Mouse (Mus musculus): ENCODE data around the gene Pdzk1. TPM values are rescaled to one million over a fixed set of nuclear protein-coding genes. Genes with fewer than 3 reads are reported as not detected.

The Pdzk1 gene
- polyA plus RNA-seq, 1 experiment: 2.4 TPM

DNA sequence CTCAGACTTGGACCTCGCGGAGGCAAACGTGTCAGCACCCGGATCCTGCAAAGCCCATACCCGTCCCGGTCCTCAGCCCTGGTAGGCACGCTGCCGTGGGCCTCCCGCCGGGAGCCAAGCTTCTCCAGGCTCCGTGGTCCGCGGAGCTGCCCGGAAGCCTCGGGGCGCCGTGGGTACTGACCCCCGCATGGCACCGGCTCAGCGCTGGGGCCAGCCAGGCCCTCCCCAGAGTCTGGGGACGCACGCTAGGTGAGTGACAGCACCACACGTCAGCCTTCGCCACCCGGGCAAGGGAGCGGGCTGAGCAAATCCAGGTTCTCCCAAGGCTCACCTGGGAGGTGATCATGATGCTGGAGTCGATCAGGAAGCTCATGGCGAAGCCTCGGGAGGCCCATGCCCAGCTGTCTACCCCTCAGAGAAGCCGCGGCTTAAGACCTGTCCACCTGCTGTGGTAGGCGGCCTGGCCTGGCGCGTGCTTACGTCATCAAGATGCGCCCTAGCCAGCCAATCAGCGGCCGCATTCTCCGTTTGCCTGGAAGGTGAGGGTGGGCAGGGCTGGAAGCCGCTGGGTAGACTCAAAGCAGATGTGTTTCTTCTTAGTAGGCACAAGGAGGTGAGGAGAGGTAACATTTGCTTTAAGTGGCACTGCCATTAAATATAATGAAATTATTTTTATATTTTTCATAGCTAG lies 75.9 kb downstream of the Pdzk1 start, which contains the start of gene Gpr89:
Gpr89 (minus strand) TSS at position 496 of the 691 bp plus-strand sequence.
- Histone ChIP-seq H3K9me3 (replicated peaks; ENCODE audit: control insufficient read depth, insufficient read depth, low read length, poor library complexity, severe bottlenecking) (no peaks in the 10 kb centered on the region), H3K36me3 (ENCODE audit: control insufficient read depth, insufficient read depth, low read length, poor library complexity, severe bottlenecking) (no peaks in the 10 kb centered on the region), H3K4me3 (ENCODE audit: low read depth, low read length) (peak within 1 kb of the TSS; percentile 100), H3K27ac (ENCODE audit: insufficient read depth, low read length) (no peak within 1 kb of the TSS), H3K27me3 (ENCODE audit: control insufficient read depth, insufficient read depth, low read length, poor library complexity, severe bottlenecking) (no peaks in the 10 kb centered on the region), H3K9ac (ENCODE audit: low read depth, poor library complexity, severe bottlenecking) (peak within 1 kb of the TSS; percentile 86), H3K4me1 (ENCODE audit: control insufficient read depth, insufficient read depth, low read length) (no peaks in the 10 kb centered on the region)
- TF ChIP-seq EP300 (IDR thresholded peaks at IDR 0.05; ENCODE audit: insufficient read depth, low read depth, low read length): no peak
- no peak for TF ChIP-seq CTCF (IDR thresholded peaks at IDR 0.05; ENCODE audit: low read depth, low read length)
- no peak for TF ChIP-seq POLR2A (IDR thresholded peaks at IDR 0.05; ENCODE audit: insufficient read depth, low read length)

DNA sequence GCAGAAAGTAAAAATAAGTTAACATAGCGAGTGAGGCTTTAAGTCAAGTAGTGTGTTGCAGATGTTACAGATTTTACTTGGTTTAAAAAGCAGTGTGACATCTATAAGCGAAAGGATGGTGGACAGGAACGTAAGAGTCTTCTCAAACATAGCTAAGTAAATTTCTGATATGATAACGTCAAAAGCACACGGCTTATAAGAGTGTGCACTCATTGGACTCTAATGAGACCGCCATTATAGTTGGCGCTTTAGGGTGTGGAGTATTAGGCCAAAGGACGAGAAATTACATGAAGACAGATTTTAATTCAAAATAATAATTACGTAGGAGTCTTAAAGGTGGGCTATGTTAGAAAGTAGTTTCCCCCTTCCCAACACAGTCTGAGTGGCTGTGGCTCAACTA lies 76.5 kb downstream of the Pdzk1 start:
- no peaks in the 10 kb centered on the region for H3K4me1 ChIP-seq (ENCODE audit: control insufficient read depth, insufficient read depth, low read length)
- H3K27me3 ChIP-seq (ENCODE audit: control insufficient read depth, insufficient read depth, low read length, poor library complexity, severe bottlenecking): no peaks in the 10 kb centered on the region
- H3K36me3 ChIP-seq (ENCODE audit: control insufficient read depth, insufficient read depth, low read length, poor library complexity, severe bottlenecking): no peaks in the 10 kb centered on the region
- H3K27ac ChIP-seq (ENCODE audit: insufficient read depth, low read length): no peak overlapping the region
- H3K4me3 ChIP-seq (ENCODE audit: low read depth, low read length): peak overlapping the region; percentile 100; the same call in 1 of the 2 replicates
- peak overlapping the region; percentile 86 for H3K9ac ChIP-seq (ENCODE audit: low read depth, poor library complexity, severe bottlenecking)
- no peaks in the 10 kb centered on the region for H3K9me3 ChIP-seq (replicated peaks; ENCODE audit: control insufficient read depth, insufficient read depth, low read length, poor library complexity, severe bottlenecking)
- TF ChIP-seq POLR2A (IDR thresholded peaks at IDR 0.05; ENCODE audit: insufficient read depth, low read length): no peak
- no peak for TF ChIP-seq EP300 (IDR thresholded peaks at IDR 0.05; ENCODE audit: insufficient read depth, low read depth, low read length)
- TF ChIP-seq CTCF (IDR thresholded peaks at IDR 0.05; ENCODE audit: low read depth, low read length): no peak

Other genes with a start within 250 kb of the Pdzk1 start
- gene Polr3gl, start 235.1 kb upstream of the Pdzk1 start, polyA plus RNA-seq (2011; ENCODE audit: insufficient read depth, insufficient read length, low read depth, missing spikeins): 16.2 and 22.8 TPM in 2 replicates
- 0.31 and 0.43 TPM in 2 replicates for gene Ankrd34a, start 232.6 kb upstream of the Pdzk1 start, polyA plus RNA-seq (2011; ENCODE audit: insufficient read depth, insufficient read length, low read depth, missing spikeins)
- 2.5 and 3.1 TPM in 2 replicates for gene Lix1l, start 228.1 kb upstream of the Pdzk1 start, polyA plus RNA-seq (2011; ENCODE audit: insufficient read depth, insufficient read length, low read depth, missing spikeins)
- gene Rbm8a, start 199.4 kb upstream of the Pdzk1 start, polyA plus RNA-seq (2011; ENCODE audit: insufficient read depth, insufficient read length, low read depth, missing spikeins): 325 and 344 TPM in 2 replicates
- gene Pex11b, start 193.9 kb upstream of the Pdzk1 start, polyA plus RNA-seq (2011; ENCODE audit: insufficient read depth, insufficient read length, low read depth, missing spikeins): 21.4 and 22.3 TPM in 2 replicates
- 0.35 TPM in 1 of 2 replicates, not detected in the other for gene Gm42957, start 193.8 kb upstream of the Pdzk1 start, polyA plus RNA-seq (2011; ENCODE audit: insufficient read depth, insufficient read length, low read depth, missing spikeins)
- 0.43 and 1.1 TPM in 2 replicates for gene Itga10, start 183.7 kb upstream of the Pdzk1 start, polyA plus RNA-seq (2011; ENCODE audit: insufficient read depth, insufficient read length, low read depth, missing spikeins)
- gene Ankrd35, start 159.2 kb upstream of the Pdzk1 start, polyA plus RNA-seq (2011; ENCODE audit: insufficient read depth, insufficient read length, low read depth, missing spikeins): 3.5 and 3.7 TPM in 2 replicates
- 31.8 and 42.1 TPM in 2 replicates for gene Pias3, start 132.9 kb upstream of the Pdzk1 start, polyA plus RNA-seq (2011; ENCODE audit: insufficient read depth, insufficient read length, low read depth, missing spikeins)
- gene Nudt17, start 120.7 kb upstream of the Pdzk1 start, polyA plus RNA-seq (2011; ENCODE audit: insufficient read depth, insufficient read length, low read depth, missing spikeins): 9.9 and 10.7 TPM in 2 replicates
- 43.0 and 46.6 TPM in 2 replicates for gene Polr3c, start 101.7 kb upstream of the Pdzk1 start, polyA plus RNA-seq (2011; ENCODE audit: insufficient read depth, insufficient read length, low read depth, missing spikeins)
- gene Rnf115, start 101.6 kb upstream of the Pdzk1 start, polyA plus RNA-seq (2011; ENCODE audit: insufficient read depth, insufficient read length, low read depth, missing spikeins): 49.9 and 52.3 TPM in 2 replicates
- not detected in 2 replicates for gene Cd160, start 67 bp downstream of the Pdzk1 start, polyA plus RNA-seq (2011; ENCODE audit: insufficient read depth, insufficient read length, low read depth, missing spikeins)
- gene Gja5, start 75.4 kb downstream of the Pdzk1 start, polyA plus RNA-seq (2011; ENCODE audit: insufficient read depth, insufficient read length, low read depth, missing spikeins): not detected in 2 replicates
- 31.2 and 35.6 TPM in 2 replicates for gene Gpr89, start 76.1 kb downstream of the Pdzk1 start, polyA plus RNA-seq (2011; ENCODE audit: insufficient read depth, insufficient read length, low read depth, missing spikeins)
- gene Gja8, start 96.7 kb downstream of the Pdzk1 start, polyA plus RNA-seq (2011; ENCODE audit: insufficient read depth, insufficient read length, low read depth, missing spikeins): not detected in 2 replicates

All from ES-Bruce4 (cell line).